In the genomic region with DNA sequence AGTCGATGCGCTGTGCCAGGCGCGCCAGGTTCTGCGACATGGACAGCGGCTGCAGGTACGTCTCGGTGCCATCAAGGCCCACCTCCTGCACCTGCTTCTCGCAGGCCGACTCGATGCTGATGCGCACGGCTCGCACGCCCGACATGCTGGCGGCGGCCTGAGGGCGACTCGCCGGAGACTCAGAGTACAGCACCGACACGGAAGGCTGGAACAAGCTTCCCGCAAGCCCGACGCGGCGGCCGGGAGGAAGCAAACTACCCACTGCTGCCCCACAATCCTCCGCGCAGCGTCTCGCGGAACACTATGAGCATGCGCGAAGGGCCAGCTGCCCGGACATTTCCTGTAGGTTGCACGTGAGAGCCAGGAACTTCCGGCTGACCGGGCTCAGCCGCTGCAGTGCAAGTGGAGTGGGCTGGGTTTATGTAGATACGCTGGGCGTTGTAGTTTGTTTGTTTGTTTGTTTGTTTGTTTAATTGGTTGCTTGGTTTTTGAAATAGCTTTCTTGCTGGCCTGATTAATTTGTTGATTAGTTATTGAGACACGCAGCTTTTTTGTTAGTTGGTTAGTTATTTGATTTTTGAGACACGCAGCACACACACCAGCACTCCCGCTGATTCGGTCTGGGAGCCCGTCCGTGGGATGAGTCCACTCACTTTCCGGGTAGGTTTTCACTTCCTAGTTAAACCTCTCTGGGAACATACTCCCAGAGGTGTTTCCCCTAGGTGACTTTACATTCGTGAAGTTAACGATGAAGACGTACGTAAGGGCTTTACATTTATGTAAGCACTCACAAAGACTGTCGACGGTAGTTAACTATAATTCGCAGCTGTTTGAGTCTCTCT, we compare ENCODE assay signal across 8 mouse cellular contexts. TPM values are rescaled to one million over a fixed set of nuclear protein-coding genes. Genes with fewer than 3 reads are reported as not detected.
A peak's percentile ranks its signal among the peaks of the same experiment; 100 is the strongest.
DNase-seq lines count a peak whose midpoint lies in the region; ATAC-seq and TF ChIP-seq lines count a peak whose summit lies in the region.

A gene (minus strand): TSS at position 283 of the 842 bp plus-strand sequence.

- 1% methylated on average over 57 of the region's 57 CpGs for WGBS in forebrain, embryonic 15.5 days
- under 1% methylated on average over 57 of the region's 57 CpGs for WGBS in lung, adult 2 months

- intact Hi-C loops in heart, postnatal 25 days (cut with DNase I), result loop anchor here (2.0 to 10.0 kb wide), 2 partner anchors 29 to 775 kb away; a partner anchor contains a TSS

- no peak for TF ChIP-seq CTCF in lung, adult 2 months (IDR thresholded peaks at IDR 0.05; ENCODE audit: insufficient read depth, low read length)

- H3K27me3 ChIP-seq in forebrain, embryonic 15.5 days, result no peaks in the 10 kb centered on the region

- peak; percentile 98 for ATAC-seq in forebrain, embryonic 15.5 days (replicated peaks)
- ATAC-seq in neutrophil, adult 5-6 weeks (ENCODE audit: extremely low read depth, insufficient number of reproducible peaks, low FRiP score, poor library complexity, severe bottlenecking), result peak; percentile 98

- H3K4me2 ChIP-seq in forebrain, embryonic 15.5 days (replicated peaks), result peak within 1 kb of the TSS; percentile 62

- H3K4me3 ChIP-seq in ES-E14 (ENCODE audit: insufficient read depth in 1 of 2, low read depth in 1 of 2, low read length in 2 of 2, poor library complexity in 1 of 2, severe bottlenecking in 1 of 2), result peak within 1 kb of the TSS; percentile 75 to 83
- peak within 1 kb of the TSS; percentile 68 for H3K4me3 ChIP-seq in forebrain, embryonic 15.5 days
- H3K4me3 ChIP-seq in lung, adult 2 months (replicated peaks; ENCODE audit: extremely low read depth, low read depth, low read length), result peak within 1 kb of the TSS; percentile 88

- in situ Hi-C loops in ES-E14 (cut with MboI; ENCODE audit: low sequenced_read_pairs in 2 of 2, unreplicated experiment in 2 of 2), result no loop called here

- H3K27ac ChIP-seq in ES-E14 (ENCODE audit: insufficient read depth, low read depth, low read length, poor library complexity, severe bottlenecking), result peak within 1 kb of the TSS; percentile 13; the same call in 1 of the 2 replicates
- peak within 1 kb of the TSS; percentile 88 for H3K27ac ChIP-seq in forebrain, embryonic 15.5 days (replicated peaks)

- H3K9me3 ChIP-seq in ES-E14 (ENCODE audit: control insufficient read depth, insufficient read depth, low read depth, low read length), result no peaks in the 10 kb centered on the region
- H3K9me3 ChIP-seq in forebrain, embryonic 15.5 days, result no peaks in the 10 kb centered on the region

- H3K4me1 ChIP-seq in ES-E14 (ENCODE audit: control insufficient read depth in 2 of 2, insufficient read depth in 2 of 2, low read length in 2 of 2, poor library complexity in 1 of 2), result peaks cover 3% of the 10 kb centered on the region in 2 experiments; a peak in 1 of 4 replicates
- peaks cover 27% of the 10 kb centered on the region for H3K4me1 ChIP-seq in forebrain, embryonic 15.5 days
- H3K4me1 ChIP-seq in lung, adult 2 months (ENCODE audit: control insufficient read depth, insufficient read depth, low read length), result no peaks in the 10 kb centered on the region; the same call in 1 of the 2 replicates

- peak within 1 kb of the TSS; percentile 94 for H3K9ac ChIP-seq in ES-E14 (ENCODE audit: insufficient read depth, low read depth, low read length, poor library complexity, severe bottlenecking)
- peak within 1 kb of the TSS; percentile 87 for H3K9ac ChIP-seq in forebrain, embryonic 15.5 days (replicated peaks)

- peak; percentile 92 for DNase-seq in ES-E14 (ENCODE audit: low read depth, low spot score)
- DNase-seq in cerebellum, adult 11-12 months, result peak; percentile 92
- peak; percentile 86 for DNase-seq in heart, postnatal 25 days (ENCODE audit: low spot score)
- peak; percentile 91 to 97 for DNase-seq in layer of hippocampus, adult 18-20 months (ENCODE audit: low spot score in 2 of 2)
- DNase-seq in lung, adult 2 months, result peak; percentile 91
- peak; percentile 87 to 88 for DNase-seq in thymus, adult 18-20 months

- TF ChIP-seq POLR2A in lung, adult 2 months (IDR thresholded peaks at IDR 0.05; ENCODE audit: borderline replicate concordance, extremely low read depth, low read depth, low read length), result peak; percentile 79

- H3K36me3 ChIP-seq in ES-E14 (ENCODE audit: control insufficient read depth, insufficient read depth, low read length, poor library complexity, severe bottlenecking), result peaks cover 14% of the 10 kb centered on the region
- peaks cover 21% of the 10 kb centered on the region for H3K36me3 ChIP-seq in forebrain, embryonic 15.5 days

TF ChIP-seq in ES-E14, 5 proteins besides CTCF, POLR2A, EP300 and RAD21:
- TF ChIP-seq ZC3H11A (IDR thresholded peaks at IDR 0.05; ENCODE audit: borderline replicate concordance, low read depth, low read length), result no peak
- no peak for TF ChIP-seq CHD2 (IDR thresholded peaks at IDR 0.05; ENCODE audit: low read depth, low read length)
- no peak for TF ChIP-seq ZNF384 (IDR thresholded peaks at IDR 0.05; ENCODE audit: low read depth, low read length)
- peak; percentile 81 for TF ChIP-seq HCFC1 (IDR thresholded peaks at IDR 0.05; ENCODE audit: borderline replicate concordance, insufficient read depth, low read length)
- no peak for TF ChIP-seq MAFK (IDR thresholded peaks at IDR 0.05; ENCODE audit: insufficient read depth, low read depth, low read length)
TF ChIP-seq in ES-E14: peak in this region for 1.

RNA-seq across cellular contexts. Expression of the gene that starts here (rescaled TPM):
- total RNA-seq in ES-E14 (2012; rRNA removed), result 37.2 and 51.5 TPM in 2 replicates
- 42.8 and 43.5 TPM in 2 replicates for polyA plus RNA-seq in forebrain, embryonic 15.5 days (2015; fragmentation: Nextera tagmentation; extraction: Ambion mirVana)
- total RNA-seq in heart, postnatal 25 days (2021), result 10 to 100 TPM; 15.1 to 15.7 TPM
- 10 to 100 TPM; 35.7 to 40.0 TPM for total RNA-seq in layer of hippocampus, adult 18-20 months (2021)
- polyA plus RNA-seq in lung, adult 2 months (2012; rRNA removed), result 24.6 and 25.3 TPM in 2 replicates
- total RNA-seq in neutrophil, adult 5-6 weeks (2017), result 37.0 and 44.6 TPM in 2 replicates

Comparison
In these comparisons a context has a peak if more than half of its experiments do, and no peak if none do; other contexts are left out.
1. Peak in every context shown above with its lines: DNase-seq, ATAC-seq, H3K4me3 ChIP-seq and H3K27ac ChIP-seq.